ENCODE assay signal across 11 mouse cellular contexts in genomic region chr15:86082551-86082961, GRCm38 (mm10). TPM values are rescaled to one million over a fixed set of nuclear protein-coding genes. Genes with fewer than 3 reads are reported as not detected.
DNase-seq lines count a peak whose midpoint lies in the region; TF ChIP-seq lines count a peak whose summit lies in the region.
"Had no signal": no experiment of that assay in that cellular context is flagged by ENCODE, and none has a peak within 500 bp of the region (broad histone marks: within the 10 kb centered on the region; RNA-seq: fewer than 3 reads in every experiment).

No protein-coding gene starts in this region.

- DNase-seq in gastrocnemius, adult 2 months = no peak
- DNase-seq in gastrocnemius, postnatal 4 days (ENCODE audit: low spot score in 2 of 2) = no peak
- DNase-seq in layer of hippocampus, adult 2 months (ENCODE audit: low spot score in 2 of 2) = no peak
- no peak for DNase-seq in layer of hippocampus, adult 9-11 months
- peak; percentile 36 for DNase-seq in ZHBTc4 (ENCODE audit: low read depth, low spot score)
- peak; percentile 89 for DNase-seq in cerebellum, postnatal 10 days
- no peak for DNase-seq in lung, postnatal 25 days (ENCODE audit: low spot score)
- DNase-seq in spleen, postnatal 10 days (ENCODE audit: low spot score in 2 of 2) = no peak
- DNase-seq: adrenal gland, postnatal 36 days; kidney, postnatal 4 days had no signal

- intact Hi-C loops in gastrocnemius, adult 2 months (cut with DNase I) = no loop called here

- no peak for TF ChIP-seq CTCF in gastrocnemius, adult 2 months (IDR thresholded peaks at IDR 0.05)
- no peak for TF ChIP-seq CTCF in layer of hippocampus, adult 2 months (conservative IDR thresholded peaks at IDR 0.05)

- no peak overlapping the region for H3K4me3 ChIP-seq in gastrocnemius, adult 2 months
- no peak overlapping the region for H3K4me3 ChIP-seq in layer of hippocampus, adult 2 months

- H3K27ac ChIP-seq in gastrocnemius, adult 2 months = peak overlapping the region; percentile 32; the same call in 1 of the 2 replicates
- H3K27ac ChIP-seq in layer of hippocampus, adult 2 months = peak overlapping the region; percentile 74
- H3K27ac ChIP-seq: stomach, postnatal 0 days had no signal

RNA-seq across cellular contexts. Expression of gene Gramd4, which starts 25.1 kb away (rescaled TPM):
- total RNA-seq in gastrocnemius, adult 2 months (2021) = 10 to 100 TPM in 1 of 2 experiments, 1 to 10 TPM in 1; 5.8 to 11.4 TPM
- total RNA-seq in gastrocnemius, postnatal 4 days (2021) = 10 to 100 TPM; 11.0 to 12.3 TPM
- 10 to 100 TPM; 24.8 to 28.7 TPM for total RNA-seq in layer of hippocampus, adult 2 months (2021)

RNA-seq across cellular contexts. Expression of gene Celsr1, which starts 49.0 kb away (rescaled TPM):
- under 1 TPM; 0.13 to 0.28 TPM for total RNA-seq in gastrocnemius, adult 2 months (2021)
- total RNA-seq in gastrocnemius, postnatal 4 days (2021) = 1 to 10 TPM; 1.6 to 1.7 TPM
- 1 to 10 TPM; 5.5 to 5.8 TPM for total RNA-seq in layer of hippocampus, adult 2 months (2021)

Comparison
In these comparisons a context has a peak if more than half of its experiments do, and no peak if none do; other contexts are left out.
1. DNase-seq: peak in ZHBTc4 (single experiment) and cerebellum, postnatal 10 days (2 of 2); none in gastrocnemius, adult 2 months (single experiment), gastrocnemius, postnatal 4 days (0 of 2), layer of hippocampus, adult 2 months (0 of 2), layer of hippocampus, adult 9-11 months (single experiment), lung, postnatal 25 days (single experiment) and spleen, postnatal 10 days (0 of 2).